Mouse (Mus musculus) intestine, embryonic 15.5 days (tissue): ENCODE data around the gene Wdr60. TPM values are rescaled to one million over a fixed set of nuclear protein-coding genes. Genes with fewer than 3 reads are reported as not detected.
A peak's percentile ranks its signal among the peaks of the same experiment; 100 is the strongest.

ENCODE experiments used
- ATAC-seq: fragments of 200-750 bp; cut with Nextera tagmentation; 2 replicates; pipeline ENCODE4 v1.8.0; 2017; ENCODE audit warnings: moderate TSS enrichment, moderate library complexity
- H3K27ac ChIP-seq: fragments of 300-500 bp; sonication (generic); 2 replicates; pipeline ENCODE4 v1.5.1; 2015; ENCODE audit warnings: mild to moderate bottlenecking, inconsistent platforms
- H3K27me3 ChIP-seq: fragments of 300-500 bp; sonication (generic); replicated peaks from 2 replicates; pipeline ENCODE4 v1.6.1; 2015; ENCODE audit warnings: inconsistent platforms
- H3K36me3 ChIP-seq: fragments of 300-500 bp; sonication (generic); 2 replicates; pipeline ENCODE4 v1.6.1; 2015; ENCODE audit warnings: inconsistent platforms
- H3K4me1 ChIP-seq: fragments of 300-500 bp; sonication (generic); replicated peaks from 2 replicates; pipeline ENCODE4 v1.6.1; 2015; ENCODE audit warnings: inconsistent platforms
- H3K4me2 ChIP-seq: fragments of 300-500 bp; sonication (generic); replicated peaks from 2 replicates; pipeline ENCODE4 v1.6.1; 2015; ENCODE audit warnings: mild to moderate bottlenecking, inconsistent platforms
- H3K4me3 ChIP-seq: fragments of 300-500 bp; sonication (generic); replicated peaks from 2 replicates; pipeline ENCODE4 v1.5.1; 2015; ENCODE audit warnings: inconsistent platforms
- H3K9ac ChIP-seq: fragments of 300-500 bp; sonication (generic); 2 replicates; pipeline ENCODE4 v1.6.1; 2015; ENCODE audit warnings: inconsistent platforms
- H3K9me3 ChIP-seq: fragments of 300-500 bp; sonication (generic); 2 replicates; pipeline ENCODE4 v1.6.1; 2016; ENCODE audit warnings: inconsistent platforms
- WGBS: fragments of 180-500 bp; shearing (Covaris S2); methylation state at CpG from one replicate; pipeline ENCODE4 v1.1.7; 2015; 5-methylcytosine and 5-hydroxymethylcytosine counted together
- polyA plus RNA-seq: library from polyadenylated mRNA; unstranded; fragments of >200 nt; fragmentation: Nextera tagmentation; extraction: Ambion mirVana; gene quantifications from 2 replicates; pipeline ENCODE4 v1.2.1, GENCODE M21; 2015

Gene Wdr60
- polyA plus RNA-seq, 1 experiment from 2014 or later = 11.8 TPM

- Histone ChIP-seq H3K27ac (no peak overlapping the region), H3K27me3 (no peaks in the 10 kb centered on the region), H3K4me2 (no peak overlapping the region), H3K9me3 (no peaks in the 10 kb centered on the region), H3K4me1 (no peaks in the 10 kb centered on the region), H3K9ac (no peak overlapping the region), H3K4me3 (no peak overlapping the region), H3K36me3 (no peaks in the 10 kb centered on the region)
- WGBS = 83% methylated on average over 2 of the region's 2 CpGs
- ATAC-seq = no peak
Observed at GRCm38 (mm10) chr12:116258321-116258720, 4.5 kb downstream of the Wdr60 start.

- WGBS = 92% methylated on average over 11 of the region's 11 CpGs
- H3K27me3 ChIP-seq = no peaks in the 10 kb centered on the region
- no peak for ATAC-seq
- no peaks in the 10 kb centered on the region for H3K36me3 ChIP-seq
- H3K4me3 ChIP-seq = no peak overlapping the region
- no peaks in the 10 kb centered on the region for H3K9me3 ChIP-seq
- H3K4me2 ChIP-seq = no peak overlapping the region
- H3K4me1 ChIP-seq = no peaks in the 10 kb centered on the region
- no peak overlapping the region for H3K27ac ChIP-seq
- no peak overlapping the region for H3K9ac ChIP-seq
Observed at GRCm38 (mm10) chr12:116255636-116256035, 7.2 kb downstream of the Wdr60 start.

DNA sequence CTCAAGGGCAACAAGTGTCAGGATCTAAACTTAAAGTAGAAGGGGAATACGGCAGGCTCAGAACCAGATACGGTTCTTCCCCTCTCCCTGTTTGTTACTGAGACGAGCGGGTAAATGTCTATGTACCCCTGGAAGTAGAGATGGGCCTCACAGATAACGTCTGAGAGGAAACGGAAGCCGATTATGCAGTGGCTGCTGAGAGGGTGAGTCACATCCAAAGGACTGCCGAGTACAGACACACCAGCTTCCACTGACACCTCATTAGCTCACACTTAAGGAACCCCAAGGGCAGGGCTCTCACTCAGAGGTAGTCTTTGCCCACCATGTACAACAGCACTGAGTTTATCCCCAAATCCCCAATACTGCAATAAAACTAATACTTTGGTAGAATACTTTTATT is 8.2 kb downstream of the Wdr60 start:
- H3K9ac ChIP-seq = no peak overlapping the region
- H3K4me1 ChIP-seq = no peaks in the 10 kb centered on the region
- 59% methylated on average over 8 of the region's 8 CpGs for WGBS
- H3K9me3 ChIP-seq = no peaks in the 10 kb centered on the region
- H3K36me3 ChIP-seq = no peaks in the 10 kb centered on the region
- no peak overlapping the region for H3K4me2 ChIP-seq
- H3K4me3 ChIP-seq = no peak overlapping the region
- no peaks in the 10 kb centered on the region for H3K27me3 ChIP-seq
- no peak overlapping the region for H3K27ac ChIP-seq
- no peak for ATAC-seq

DNA sequence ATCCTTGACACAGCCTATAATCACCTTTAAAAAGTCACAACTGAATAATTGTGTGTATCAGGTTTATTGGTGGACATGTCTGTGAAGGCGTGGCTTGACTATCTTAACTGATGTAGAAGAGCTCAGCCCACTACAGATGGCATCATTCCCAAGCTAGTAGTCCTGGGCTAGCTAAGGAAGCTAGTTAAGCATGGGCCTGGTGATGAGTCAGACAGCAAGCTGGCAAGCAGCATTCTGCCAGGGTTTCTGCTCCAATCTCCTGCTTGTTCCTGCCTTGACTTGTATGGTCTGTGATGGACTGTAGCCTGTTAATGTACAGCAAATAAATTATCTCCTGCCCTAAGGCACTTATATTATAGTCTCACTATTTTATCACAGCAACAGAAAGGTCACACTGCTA is 18.2 kb downstream of the Wdr60 start:
- no peak overlapping the region for H3K4me2 ChIP-seq
- no peak for ATAC-seq
- H3K9me3 ChIP-seq = no peaks in the 10 kb centered on the region
- H3K36me3 ChIP-seq = peaks cover 4% of the 10 kb centered on the region; the same call in 1 of the 2 replicates
- no peaks in the 10 kb centered on the region for H3K4me1 ChIP-seq
- H3K27ac ChIP-seq = no peak overlapping the region
- WGBS = 74% methylated on average over 1 of the region's 1 CpGs
- H3K4me3 ChIP-seq = no peak overlapping the region
- H3K9ac ChIP-seq = no peak overlapping the region
- no peaks in the 10 kb centered on the region for H3K27me3 ChIP-seq

- ATAC-seq = peak; percentile 37; the same call in 1 of the 2 replicates
- Histone ChIP-seq H3K4me2 (no peak overlapping the region), H3K4me3 (no peak overlapping the region), H3K27ac (no peak overlapping the region), H3K9ac (no peak overlapping the region), H3K36me3 (no peaks in the 10 kb centered on the region; the same call in 1 of the 2 replicates), H3K4me1 (no peaks in the 10 kb centered on the region), H3K27me3 (no peaks in the 10 kb centered on the region), H3K9me3 (no peaks in the 10 kb centered on the region)
- WGBS = 77% methylated on average over 3 of the region's 3 CpGs
Observed at GRCm38 (mm10) chr12:116238803-116239202, 24.0 kb downstream of the Wdr60 start.

DNA sequence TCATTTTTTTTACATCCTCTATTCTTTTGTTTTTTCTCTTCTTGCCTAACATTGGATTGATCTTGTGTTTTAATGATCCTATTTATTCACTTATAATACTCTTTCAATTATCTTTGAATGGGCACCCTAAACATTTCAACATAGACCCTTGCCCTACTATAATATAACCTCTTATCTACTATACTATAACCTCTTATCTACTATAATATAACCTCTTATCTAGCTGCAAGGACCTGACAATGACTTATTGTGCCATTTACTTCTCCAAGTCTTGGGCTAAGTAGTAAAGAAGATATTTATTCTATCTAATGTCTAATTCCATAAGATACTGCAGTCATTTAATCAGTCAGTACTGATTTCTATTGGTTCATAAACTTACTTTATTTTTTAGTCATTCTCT is 24.5 kb downstream of the Wdr60 start:
- no peak overlapping the region for H3K4me2 ChIP-seq
- H3K36me3 ChIP-seq = no peaks in the 10 kb centered on the region; the same call in 1 of the 2 replicates
- H3K4me1 ChIP-seq = no peaks in the 10 kb centered on the region
- H3K27ac ChIP-seq = no peak overlapping the region
- no peaks in the 10 kb centered on the region for H3K9me3 ChIP-seq
- ATAC-seq = peak; percentile 90
- no peak overlapping the region for H3K9ac ChIP-seq
- H3K27me3 ChIP-seq = no peaks in the 10 kb centered on the region
- H3K4me3 ChIP-seq = no peak overlapping the region

DNA sequence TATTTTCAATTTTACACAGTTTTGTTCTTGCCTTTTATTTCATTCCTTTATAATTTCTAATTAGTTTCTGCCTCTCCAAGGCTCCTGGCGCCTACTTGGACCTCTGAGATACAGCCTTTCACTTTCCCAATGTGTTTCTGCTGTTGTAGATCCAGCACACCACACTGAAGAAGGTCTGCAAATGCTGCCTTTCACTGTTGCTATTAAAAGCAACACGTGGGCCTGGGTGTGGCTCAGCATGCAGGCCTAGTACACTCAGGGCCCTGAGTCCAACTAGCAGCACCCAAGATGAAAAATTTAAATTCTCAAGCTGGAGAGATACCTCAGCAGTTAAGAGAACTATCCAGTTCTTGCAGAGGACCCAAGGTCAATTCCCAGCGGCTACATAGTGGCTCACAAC is 26.2 kb downstream of the Wdr60 start:
- no peaks in the 10 kb centered on the region for H3K9me3 ChIP-seq
- WGBS = 77% methylated on average over 3 of the region's 3 CpGs
- no peak overlapping the region for H3K4me3 ChIP-seq
- no peaks in the 10 kb centered on the region for H3K4me1 ChIP-seq
- no peak overlapping the region for H3K9ac ChIP-seq
- no peak overlapping the region for H3K27ac ChIP-seq
- ATAC-seq = no peak
- H3K36me3 ChIP-seq = no peaks in the 10 kb centered on the region; the same call in 1 of the 2 replicates
- H3K27me3 ChIP-seq = no peaks in the 10 kb centered on the region
- no peak overlapping the region for H3K4me2 ChIP-seq

DNA sequence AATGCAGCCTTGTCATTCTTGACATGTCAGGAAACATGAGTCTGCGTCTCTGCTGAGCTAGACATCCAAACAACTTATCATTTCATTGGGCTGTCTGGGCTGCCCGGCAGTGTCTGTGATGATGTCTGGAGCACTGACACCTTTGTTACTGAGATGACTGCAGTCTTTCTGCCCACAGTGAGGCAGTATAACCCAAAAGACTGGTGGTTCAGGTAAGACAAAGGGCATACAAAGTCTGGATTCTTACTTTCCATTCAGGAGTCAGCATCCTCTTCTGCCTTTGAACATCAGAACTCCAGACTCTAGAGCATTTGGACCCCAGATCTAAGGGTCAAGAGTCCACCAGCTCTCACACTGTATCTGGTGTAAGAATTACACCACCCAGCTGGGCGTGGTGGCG is 27.5 kb downstream of the Wdr60 start:
- Histone ChIP-seq H3K4me1 (no peaks in the 10 kb centered on the region), H3K27me3 (no peaks in the 10 kb centered on the region), H3K27ac (no peak overlapping the region), H3K4me3 (no peak overlapping the region), H3K9ac (no peak overlapping the region), H3K9me3 (no peaks in the 10 kb centered on the region), H3K4me2 (no peak overlapping the region), H3K36me3 (no peaks in the 10 kb centered on the region)
- peak; percentile 27; the same call in 1 of the 2 replicates for ATAC-seq
- 74% methylated on average over 4 of the region's 4 CpGs for WGBS

GRCm38 (mm10) chr12:116232061-116232460 is 30.8 kb downstream of the Wdr60 start:
- WGBS = 81% methylated on average over 1 of the region's 1 CpGs

DNA sequence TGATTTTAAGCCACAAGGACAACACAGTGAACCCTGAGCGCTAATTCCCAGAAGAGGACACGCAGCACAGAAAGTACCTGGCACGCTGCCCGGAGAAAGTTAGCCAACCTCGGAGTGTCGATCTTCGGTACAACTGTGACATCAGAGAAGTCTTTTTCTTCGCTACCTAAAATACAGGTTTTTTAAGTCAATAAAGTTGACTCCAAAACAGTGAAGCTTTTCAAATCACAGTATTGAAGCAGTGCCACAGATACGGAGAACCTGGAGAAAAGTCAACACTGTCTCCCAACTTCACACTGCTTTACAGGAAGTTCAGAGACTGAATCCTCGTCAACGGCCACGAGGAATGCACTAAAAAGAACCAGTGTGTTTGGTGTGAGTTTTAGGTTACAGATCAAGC is 31.2 kb downstream of the Wdr60 start:
- H3K9me3 ChIP-seq = no peaks in the 10 kb centered on the region
- no peaks in the 10 kb centered on the region for H3K4me1 ChIP-seq
- H3K36me3 ChIP-seq = no peaks in the 10 kb centered on the region
- WGBS = 58% methylated on average over 12 of the region's 12 CpGs
- no peak for ATAC-seq
- no peak overlapping the region for H3K4me2 ChIP-seq
- no peak overlapping the region for H3K27ac ChIP-seq
- no peak overlapping the region for H3K4me3 ChIP-seq
- no peak overlapping the region for H3K9ac ChIP-seq
- H3K27me3 ChIP-seq = no peaks in the 10 kb centered on the region

More at GRCm38 (mm10) chr12:116232061-116232460, 30.8 kb downstream of the Wdr60 start:
- H3K27me3 ChIP-seq = no peaks in the 10 kb centered on the region
- no peaks in the 10 kb centered on the region for H3K9me3 ChIP-seq
- no peak overlapping the region for H3K27ac ChIP-seq
- H3K9ac ChIP-seq = no peak overlapping the region
- no peaks in the 10 kb centered on the region for H3K36me3 ChIP-seq
- no peak overlapping the region for H3K4me2 ChIP-seq
- H3K4me3 ChIP-seq = no peak overlapping the region
- no peaks in the 10 kb centered on the region for H3K4me1 ChIP-seq
- ATAC-seq = no peak

- no peaks in the 10 kb centered on the region for H3K36me3 ChIP-seq
- 60% methylated on average over 3 of the region's 3 CpGs for WGBS
Observed at GRCm38 (mm10) chr12:116229451-116229850, 33.4 kb downstream of the Wdr60 start.

DNA sequence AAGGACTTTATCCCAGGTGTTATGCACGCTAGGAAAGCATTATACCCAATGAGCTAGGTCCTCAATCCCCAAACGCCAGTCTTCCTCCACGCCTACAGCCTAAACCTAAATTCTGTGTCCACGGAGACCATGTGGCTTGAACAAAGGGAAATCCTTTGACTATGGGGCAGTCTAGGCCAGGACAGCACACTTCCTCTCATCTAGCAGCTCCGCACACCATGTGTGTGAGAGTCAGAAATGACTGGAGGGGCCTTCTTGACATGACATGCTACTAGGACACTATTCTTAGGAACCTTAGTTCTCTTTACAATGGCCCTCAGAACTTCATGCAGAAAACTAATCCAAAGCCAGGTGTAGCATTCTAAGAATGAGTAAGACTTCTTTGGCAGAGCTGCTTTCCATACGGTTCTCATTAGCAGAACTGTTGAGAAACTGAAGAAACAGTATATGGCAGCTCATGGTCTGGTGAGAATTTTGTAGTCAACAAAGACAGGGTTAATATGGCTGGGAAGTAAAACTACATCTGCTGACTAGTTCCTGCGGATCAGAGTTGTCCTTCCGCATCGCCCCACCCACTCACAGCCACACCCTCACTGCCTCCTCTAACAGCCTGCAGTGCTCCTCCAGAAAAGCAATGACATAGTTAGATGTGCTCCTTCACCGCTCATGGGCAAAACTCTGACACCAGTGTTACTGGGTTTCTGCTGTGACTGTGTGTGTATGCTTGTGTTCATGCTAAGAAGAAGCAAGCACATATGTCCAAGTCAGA is 36.3 kb downstream of the Wdr60 start:
- H3K4me3 ChIP-seq = no peak overlapping the region
- WGBS = 83% methylated on average over 10 of the region's 10 CpGs
- no peaks in the 10 kb centered on the region for H3K36me3 ChIP-seq
- no peak; the same call in 1 of the 2 replicates for ATAC-seq
- no peak overlapping the region for H3K4me2 ChIP-seq
- no peaks in the 10 kb centered on the region for H3K27me3 ChIP-seq
- no peaks in the 10 kb centered on the region for H3K9me3 ChIP-seq
- H3K9ac ChIP-seq = no peak overlapping the region
- H3K4me1 ChIP-seq = no peaks in the 10 kb centered on the region
- H3K27ac ChIP-seq = no peak overlapping the region

More at GRCm38 (mm10) chr12:116229451-116229850, 33.4 kb downstream of the Wdr60 start:
- Histone ChIP-seq H3K9ac (no peak overlapping the region), H3K27ac (no peak overlapping the region), H3K9me3 (no peaks in the 10 kb centered on the region), H3K4me1 (no peaks in the 10 kb centered on the region), H3K4me2 (no peak overlapping the region), H3K27me3 (no peaks in the 10 kb centered on the region), H3K4me3 (no peak overlapping the region)
- no peak for ATAC-seq

GRCm38 (mm10) chr12:116223107-116223506 is 39.7 kb downstream of the Wdr60 start:
- no peak for ATAC-seq
- 82% methylated on average over 2 of the region's 2 CpGs for WGBS

More at GRCm38 (mm10) chr12:116223107-116223506, 39.7 kb downstream of the Wdr60 start:
- no peak overlapping the region for H3K9ac ChIP-seq
- H3K4me3 ChIP-seq = no peak overlapping the region
- H3K27ac ChIP-seq = no peak overlapping the region
- no peaks in the 10 kb centered on the region for H3K9me3 ChIP-seq
- no peaks in the 10 kb centered on the region for H3K27me3 ChIP-seq
- no peaks in the 10 kb centered on the region for H3K36me3 ChIP-seq
- H3K4me1 ChIP-seq = no peaks in the 10 kb centered on the region
- no peak overlapping the region for H3K4me2 ChIP-seq
